Mouse (Mus musculus): ENCODE data around the gene Tdrd3.

The Tdrd3 gene

GRCm38 (mm10) chr14:87455630-87456175, 39.3 kb downstream of the Tdrd3 start:
- no peak for DNase-seq

DNA sequence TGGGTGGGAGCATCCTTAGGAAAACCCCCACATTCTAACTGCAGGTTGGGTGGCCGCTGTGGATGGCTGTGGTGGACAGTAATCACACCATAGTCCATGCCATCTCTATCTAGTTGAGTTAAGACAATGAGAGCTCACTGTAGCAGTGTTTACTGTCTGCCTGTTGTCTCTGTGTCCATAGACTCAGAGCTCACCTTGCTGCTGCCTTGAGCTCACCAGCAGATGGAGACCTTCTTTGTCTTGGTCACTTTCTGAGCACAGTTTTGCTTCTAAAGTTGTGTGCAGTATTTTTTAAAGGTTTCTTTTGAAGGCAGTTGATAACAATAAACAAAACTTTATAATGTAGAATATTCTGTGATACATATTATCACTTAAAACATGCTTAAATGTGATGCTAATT, 43.3 kb downstream of the Tdrd3 start:
- DNase-seq: no peak

DNA sequence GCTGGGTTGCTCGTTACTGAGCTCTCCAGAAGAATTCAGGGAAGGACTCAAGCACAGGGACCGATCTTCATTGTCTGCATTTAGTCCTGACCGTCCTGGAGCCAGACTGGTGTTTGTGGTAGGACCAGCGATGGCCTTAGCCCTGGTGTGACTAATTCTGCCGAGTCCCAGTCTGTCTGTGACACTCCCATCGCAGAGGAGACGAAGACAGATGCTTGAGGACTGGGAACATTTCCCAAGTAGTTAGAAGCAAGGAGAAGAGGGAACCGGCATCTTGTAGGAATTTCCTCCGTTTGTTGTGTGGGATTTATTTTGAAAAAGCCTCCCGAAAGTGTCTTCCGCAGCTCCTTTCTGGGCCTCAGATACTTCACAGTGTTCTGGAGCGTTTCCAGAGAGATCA, 45.1 kb downstream of the Tdrd3 start:
- DNase-seq: no peak

GRCm38 (mm10) chr14:87463963-87464654, 47.7 kb downstream of the Tdrd3 start:
- DNase-seq: peak; percentile 59 to 64

- DNase-seq: no peak
Measured at GRCm38 (mm10) chr14:87464655-87465054, 48.2 kb downstream of the Tdrd3 start.

DNA sequence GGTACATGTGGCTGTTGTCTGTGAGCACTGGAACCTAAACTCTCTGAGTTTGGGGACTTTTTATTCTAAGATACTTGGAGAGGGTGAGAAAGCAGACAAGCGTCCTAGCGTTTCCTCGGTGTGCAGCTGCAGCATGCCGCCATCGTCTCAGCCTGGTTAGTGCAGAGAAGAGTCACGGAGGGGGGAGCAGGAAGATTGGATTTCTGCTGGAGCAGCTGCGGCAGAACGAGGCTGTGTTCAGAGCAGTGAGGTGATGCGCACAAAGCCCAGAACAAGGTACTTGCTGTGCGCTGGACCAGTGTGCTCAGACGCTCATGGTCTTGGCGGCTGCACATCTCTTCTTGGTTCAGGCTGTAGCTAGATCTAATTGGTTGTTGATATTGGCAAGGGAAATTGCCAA, 51.1 kb downstream of the Tdrd3 start:
- DNase-seq: no peak

GRCm38 (mm10) chr14:87471521-87471920, 55.1 kb downstream of the Tdrd3 start:
- no peak for DNase-seq

DNA sequence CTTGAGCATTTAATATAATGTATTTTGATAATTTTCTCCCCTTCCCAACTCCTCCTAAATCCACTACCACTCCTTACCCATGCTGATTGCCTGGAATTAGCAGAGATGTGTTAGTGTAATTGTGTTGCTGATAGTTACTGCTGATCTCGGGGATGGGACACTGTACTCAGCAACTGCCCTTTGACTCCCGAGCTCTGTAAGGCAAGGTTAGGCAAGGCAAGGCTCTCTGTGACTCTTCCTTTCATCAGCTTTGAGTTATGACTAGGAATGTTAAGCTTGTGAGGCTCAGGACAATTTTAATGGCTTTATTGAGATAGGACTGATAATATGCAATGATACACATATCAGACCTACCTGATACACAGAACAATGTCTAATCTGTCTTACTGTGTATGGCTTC, 56.3 kb downstream of the Tdrd3 start:
- no peak for DNase-seq

DNA sequence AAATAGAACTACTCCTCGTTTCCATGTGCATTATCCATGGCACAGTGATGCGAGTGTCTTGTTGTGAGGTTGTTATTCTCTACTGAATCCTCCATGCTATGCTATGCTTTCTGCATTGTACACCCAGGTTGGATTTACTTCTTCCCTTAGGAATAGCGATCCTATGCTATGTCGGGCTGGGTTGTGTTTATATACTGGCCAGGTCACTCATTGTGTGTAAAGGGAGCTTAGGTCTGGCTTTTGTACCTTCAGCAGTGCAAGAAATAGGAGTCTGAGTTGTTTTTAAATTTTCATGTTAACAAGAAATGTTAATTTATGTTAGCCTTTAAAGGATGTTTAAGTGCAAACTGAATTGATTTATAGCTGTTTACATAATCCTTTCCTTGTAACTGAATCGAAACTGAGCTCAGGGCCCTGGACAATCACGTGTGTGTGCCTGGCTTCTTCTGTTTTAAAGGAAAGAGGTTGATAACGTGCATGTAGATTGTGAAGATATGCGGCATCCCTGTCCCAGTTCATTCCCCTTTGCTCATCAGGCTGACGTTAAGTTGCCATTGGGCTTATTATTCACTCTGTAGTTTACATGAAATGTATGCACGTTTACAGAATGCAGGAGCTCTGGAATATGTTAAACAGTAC, 59.4 kb downstream of the Tdrd3 start:
- DNase-seq: no peak

DNA sequence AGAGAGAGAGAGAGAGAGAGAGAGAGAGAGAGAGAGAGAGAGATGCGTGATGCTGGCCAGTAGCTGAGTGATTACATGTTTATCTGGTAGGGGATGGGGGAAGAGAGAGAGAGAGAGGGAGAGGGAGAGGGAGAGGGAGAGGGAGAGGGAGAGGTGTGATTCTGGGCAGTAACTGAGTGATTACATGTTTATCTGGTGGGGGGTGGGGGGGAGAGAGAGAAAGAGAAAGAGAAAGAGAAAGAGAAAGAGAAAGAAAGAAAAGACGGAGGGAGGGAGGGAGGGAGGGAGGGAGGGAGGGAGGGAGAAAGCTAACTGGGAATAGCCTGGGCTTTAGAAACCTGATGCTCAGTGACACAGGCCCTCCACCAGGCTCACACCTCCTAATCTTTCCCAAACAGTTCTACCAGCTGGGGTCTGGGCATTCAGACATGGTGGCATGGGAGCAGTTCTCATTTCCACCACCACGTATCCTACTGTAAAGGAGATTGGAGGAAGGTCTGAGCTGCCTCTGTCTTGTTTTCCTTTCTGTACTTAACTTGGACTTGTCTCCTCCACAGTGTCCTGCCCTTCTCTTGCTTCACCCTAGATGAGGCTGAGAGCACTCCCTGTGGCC, 62.0 kb downstream of the Tdrd3 start:
- DNase-seq: no peak

DNA sequence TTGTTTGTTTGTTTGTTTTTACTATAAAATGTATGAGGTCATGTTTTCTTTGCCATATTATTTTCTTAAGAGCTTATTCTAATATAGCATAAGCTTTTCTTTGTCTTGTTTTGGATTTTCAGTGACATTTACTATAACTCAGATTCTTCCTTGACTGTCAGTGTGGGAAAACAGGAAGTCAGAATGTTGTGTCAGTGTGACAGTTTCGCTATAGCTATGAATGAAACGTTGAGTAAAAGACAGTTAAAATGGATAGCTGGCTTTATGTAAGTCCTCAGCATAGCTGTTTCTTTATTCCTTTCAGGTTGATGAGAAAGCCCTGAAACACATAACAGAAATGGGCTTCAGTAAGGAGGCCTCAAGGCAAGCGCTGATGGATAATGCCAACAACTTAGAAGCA, 69.4 kb downstream of the Tdrd3 start:
- DNase-seq: no peak

DNA sequence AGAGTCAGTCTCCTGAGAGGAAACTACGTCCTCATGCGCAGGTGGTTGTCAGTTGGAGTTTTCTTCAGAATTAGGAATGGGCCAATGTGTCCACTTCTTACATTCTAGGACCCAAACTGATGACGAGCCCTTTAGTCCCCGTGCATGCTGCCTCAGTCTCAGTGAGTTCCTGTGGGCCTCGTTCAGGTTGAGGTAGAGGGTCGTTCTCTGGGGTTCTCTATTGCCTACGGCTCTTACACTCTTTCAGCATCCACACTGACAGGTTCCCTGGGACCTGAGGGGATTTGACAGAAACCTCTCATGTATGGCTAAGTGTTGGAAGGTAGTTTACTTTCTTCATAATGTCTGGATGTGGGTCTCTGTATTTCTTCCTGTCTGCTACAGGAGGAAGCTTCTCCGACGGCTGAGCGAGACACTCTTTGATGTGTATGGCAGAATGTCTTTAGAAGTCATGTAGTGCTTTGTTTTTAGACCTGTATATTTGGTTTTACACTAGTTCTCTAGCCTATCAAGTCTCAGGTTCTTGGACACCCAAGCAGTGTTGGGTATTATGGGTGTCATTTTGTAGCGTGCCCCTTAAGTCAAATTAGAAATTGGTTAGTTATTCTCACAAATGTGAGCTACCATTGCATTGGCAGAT, 81.6 kb downstream of the Tdrd3 start:
- no peak for DNase-seq

DNA sequence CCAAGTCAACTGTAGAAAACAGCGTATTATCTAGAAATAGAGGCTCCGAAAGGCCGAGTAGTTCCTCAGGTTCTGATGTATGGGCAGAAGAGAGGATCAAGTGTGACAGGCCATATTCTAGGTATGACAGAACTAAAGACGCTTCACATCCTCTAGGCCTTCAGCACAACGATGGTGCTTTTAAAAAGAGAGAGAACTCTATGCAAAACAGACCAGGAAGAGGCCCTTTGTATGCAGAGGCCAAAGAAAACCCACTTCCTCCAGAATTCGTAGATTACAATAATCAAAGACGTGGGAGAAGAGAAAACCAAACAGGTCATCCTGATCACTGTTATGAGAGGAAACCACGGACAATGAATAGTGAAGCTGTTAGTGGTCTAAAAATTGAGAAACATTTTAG, 89.5 kb downstream of the Tdrd3 start:
- no peak for DNase-seq

DNA sequence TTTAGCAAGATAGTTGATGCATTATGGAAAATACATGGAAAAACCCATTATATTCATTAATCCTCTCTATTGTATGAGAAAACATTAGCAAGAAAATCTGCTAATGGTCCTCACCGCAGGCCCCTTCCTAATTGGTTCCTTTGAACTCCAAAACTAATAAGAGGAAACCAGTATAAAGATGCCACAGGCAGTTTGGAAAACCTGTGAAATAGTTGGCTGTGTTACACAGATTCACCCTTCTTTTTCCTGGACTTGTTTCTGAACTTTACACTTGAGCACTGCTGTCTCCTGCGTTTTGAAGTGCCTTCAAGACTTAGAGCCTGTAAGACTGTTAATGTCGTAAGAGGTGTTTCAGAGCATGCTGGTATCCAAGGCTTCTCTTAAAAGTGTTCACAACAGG, 98.8 kb downstream of the Tdrd3 start:
- DNase-seq: no peak

- no peak for DNase-seq
Measured at GRCm38 (mm10) chr14:87517381-87517780, 100.9 kb downstream of the Tdrd3 start.

- DNase-seq: no peak
Measured at GRCm38 (mm10) chr14:87531847-87532246, 115.4 kb downstream of the Tdrd3 start.

DNA sequence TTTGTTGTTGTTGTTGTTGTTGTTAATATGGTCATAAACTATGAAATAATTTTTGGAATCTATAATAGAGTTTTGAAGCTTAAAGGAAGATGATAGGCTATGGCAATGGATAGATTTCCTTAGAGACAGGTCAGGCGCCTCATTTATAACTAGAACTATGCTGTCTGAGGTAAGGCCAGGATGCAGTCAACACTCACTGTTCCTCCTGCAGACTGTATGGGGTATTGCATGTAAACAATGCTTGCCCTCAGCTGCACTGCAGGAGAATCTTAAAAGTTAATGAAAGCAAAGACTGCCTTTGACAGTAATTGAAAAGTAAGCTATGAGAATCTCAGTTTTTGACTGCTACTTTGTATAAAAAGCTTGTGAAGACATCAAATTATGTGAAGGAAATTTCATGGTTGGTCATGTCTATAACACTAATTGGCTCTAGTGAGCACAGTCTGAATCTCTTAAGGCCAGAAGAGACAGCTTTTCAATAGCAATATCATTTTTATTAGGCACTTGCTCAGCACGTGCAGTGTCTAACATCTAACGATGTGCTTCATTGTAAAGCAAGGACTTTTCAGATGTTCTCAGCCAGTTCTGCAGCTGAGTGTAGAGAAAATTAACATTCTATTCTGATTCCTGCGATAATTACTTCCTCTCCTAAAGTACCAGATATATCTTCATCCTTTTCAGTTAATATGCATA, 120.8 kb downstream of the Tdrd3 start:
- no peak for DNase-seq

DNA sequence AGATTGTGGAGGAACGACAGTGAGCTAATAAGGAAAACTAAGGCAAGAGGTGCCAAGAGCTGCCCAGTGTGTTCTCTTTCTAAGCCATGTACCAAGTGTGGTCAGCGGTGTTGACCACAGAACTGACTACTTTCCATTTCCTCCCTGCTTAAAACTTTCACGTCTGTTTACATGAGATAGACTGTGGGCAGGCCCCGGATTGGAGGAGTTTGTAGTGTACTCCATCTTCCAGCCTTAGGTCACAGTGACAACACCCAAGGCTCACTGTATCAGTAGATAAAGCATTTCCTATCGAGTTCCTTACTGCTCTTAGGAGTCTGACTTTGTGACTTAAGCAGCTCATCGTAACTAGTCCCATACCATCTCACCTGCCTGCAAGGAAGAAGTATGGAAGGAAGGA, 133.5 kb downstream of the Tdrd3 start:
- no peak for DNase-seq

DNA sequence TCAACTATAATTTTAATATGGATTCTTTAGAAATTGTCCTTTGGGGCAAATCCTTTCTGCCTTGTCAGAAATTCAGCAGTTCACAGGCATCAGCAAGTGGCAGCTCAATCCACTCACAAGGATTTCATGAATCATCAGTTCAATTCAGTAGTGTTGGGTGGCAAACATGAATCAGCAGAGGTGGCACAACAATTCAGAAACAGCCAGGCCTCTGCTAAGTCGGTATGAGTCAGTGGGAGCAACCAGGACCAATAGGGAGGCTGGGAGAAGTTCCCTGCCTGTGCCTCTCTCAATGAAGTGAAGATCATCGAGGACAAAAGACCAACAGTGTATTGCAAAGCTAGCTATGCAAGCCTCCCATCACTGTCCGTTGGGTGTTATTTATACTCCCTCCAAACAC, 135.8 kb downstream of the Tdrd3 start:
- DNase-seq: no peak

DNA sequence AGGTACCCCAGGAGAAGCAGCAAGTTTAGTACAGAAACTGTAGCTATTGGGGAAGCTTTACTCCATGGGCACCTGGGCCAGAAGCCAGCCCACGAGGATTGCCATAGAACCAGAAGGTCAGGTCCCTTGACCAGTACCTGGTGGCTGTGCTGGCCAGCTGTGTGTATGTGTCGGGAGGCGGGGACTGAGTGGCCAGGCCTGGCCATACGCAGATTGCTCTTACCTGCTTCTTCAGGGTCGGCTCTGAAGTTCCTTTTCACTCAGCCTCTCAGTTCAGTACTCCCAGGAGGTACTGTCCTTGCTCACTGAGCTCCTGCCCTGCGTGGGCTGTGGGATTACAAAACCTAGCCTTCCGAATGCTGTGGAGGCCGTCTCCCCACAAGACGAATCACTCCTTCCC, 147.4 kb downstream of the Tdrd3 start:
- no peak for DNase-seq

DNA sequence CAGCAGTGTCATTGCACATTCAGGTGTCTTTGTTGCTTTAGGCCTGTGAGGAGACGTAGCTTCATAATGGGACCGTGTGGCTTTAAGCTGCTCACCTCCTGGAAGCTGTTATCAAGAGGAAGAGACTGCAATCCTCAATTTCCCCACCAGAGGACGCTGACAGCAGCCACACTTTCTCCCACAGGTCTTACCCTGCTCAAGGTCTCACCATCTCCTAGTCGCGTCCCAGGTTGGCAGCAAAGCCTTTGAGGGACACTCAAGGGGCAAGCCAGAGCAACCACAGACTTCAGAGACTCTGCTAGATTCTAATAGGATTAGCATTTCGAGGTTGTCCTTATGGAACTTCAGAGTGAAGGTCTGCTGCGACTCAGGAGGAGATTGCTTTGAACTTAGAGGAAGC, 149.8 kb downstream of the Tdrd3 start:
- DNase-seq: peak; percentile 7 to 10

- DNase-seq: no peak
Measured at GRCm38 (mm10) chr14:87567034-87567461, 150.6 kb downstream of the Tdrd3 start.
